Mouse (Mus musculus) cerebellum, adult (tissue): ENCODE measurements around the gene Rabgap1.

ENCODE experiments used
- ATAC-seq: cut with Nextera tagmentation; 2 replicates; pipeline ENCODE4 v1.9.2; 2017; ENCODE audit warnings: mild to moderate bottlenecking, moderate library complexity, mixed read lengths; ENCODE audit not compliant: insufficient number of reproducible peaks, low FRiP score, low TSS enrichment

Gene Rabgap1

DNA sequence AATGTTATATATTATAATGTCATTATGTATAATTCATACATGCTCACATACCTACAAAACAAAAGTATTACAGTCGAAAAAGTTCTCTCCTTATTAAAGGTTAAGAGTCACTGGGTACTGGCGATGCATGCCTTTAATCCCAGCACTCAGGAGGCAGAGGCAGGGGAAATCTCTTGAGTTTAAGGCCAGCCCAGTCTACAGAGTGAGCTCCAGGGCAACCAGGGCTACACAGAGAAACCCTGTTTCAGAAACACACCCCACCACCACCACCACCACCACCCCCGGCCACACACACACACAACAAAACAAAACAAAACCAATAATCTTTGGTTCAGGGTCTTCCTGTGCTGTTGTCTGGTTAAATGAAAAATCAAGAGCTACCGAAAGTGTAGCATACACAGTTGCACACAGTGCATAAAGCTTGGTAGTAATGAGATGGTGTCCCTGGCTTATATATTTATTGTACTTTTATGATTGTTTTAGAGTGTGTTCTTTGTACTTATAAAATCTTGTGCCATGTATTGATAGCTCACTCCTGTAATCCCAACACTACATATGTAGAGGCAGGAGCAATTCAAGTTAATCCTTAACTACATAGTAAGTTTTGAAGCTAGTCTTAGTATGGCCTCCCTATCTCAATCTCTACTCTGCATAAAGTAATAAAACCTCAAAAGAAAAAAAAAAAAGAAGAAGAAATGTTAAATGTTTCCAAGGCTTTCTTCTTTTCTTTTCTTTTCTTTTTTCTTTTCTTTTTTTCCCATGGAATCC is 68.2 kb downstream of the Rabgap1 start:
- no peak for ATAC-seq

DNA sequence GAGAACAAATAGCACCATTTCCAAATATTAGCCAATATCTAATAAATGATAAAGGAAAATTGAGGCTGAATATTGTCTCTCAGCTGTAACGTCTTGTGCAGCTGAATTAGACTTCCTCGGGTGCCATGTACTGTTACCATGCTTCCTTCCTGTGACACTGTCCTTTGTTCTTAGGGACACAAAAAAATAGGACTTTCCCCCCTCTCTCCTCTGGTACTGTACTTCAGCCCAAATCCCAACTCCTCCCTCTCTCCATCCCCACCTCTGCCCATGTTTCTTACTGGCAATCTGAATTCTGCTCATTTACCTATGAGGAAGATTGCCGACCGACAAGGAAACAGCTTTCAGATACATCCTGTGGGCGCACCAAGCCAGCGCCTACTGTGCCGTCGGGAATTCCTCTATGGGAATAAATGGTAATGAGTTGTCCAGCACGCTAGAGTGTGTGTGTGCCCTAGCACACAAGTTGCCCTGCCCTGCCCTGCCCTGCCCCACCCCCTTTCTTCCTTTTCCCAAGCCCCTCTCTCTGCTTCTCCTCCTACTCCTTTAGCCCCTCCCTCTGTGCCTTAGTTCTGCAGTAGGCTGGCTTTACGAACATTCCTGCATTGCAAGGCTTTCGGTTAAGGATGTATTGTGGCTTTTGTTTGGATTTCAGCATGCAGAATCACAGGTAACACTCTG is 73.1 kb downstream of the Rabgap1 start, which contains the start of gene Gpr21:
Gene Gpr21, plus strand, starts transcription at position 303 of the 681 bp plus-strand sequence.
- ATAC-seq = no peak

GRCm38 (mm10) chr2:37516922-37517462 is 73.9 kb downstream of the Rabgap1 start:
- ATAC-seq = peak; percentile 91

- ATAC-seq = no peak
Measured at GRCm38 (mm10) chr2:37518561-37519285, 75.6 kb downstream of the Rabgap1 start.

- no peak for ATAC-seq
Measured at GRCm38 (mm10) chr2:37519286-37519640, 76.2 kb downstream of the Rabgap1 start.

DNA sequence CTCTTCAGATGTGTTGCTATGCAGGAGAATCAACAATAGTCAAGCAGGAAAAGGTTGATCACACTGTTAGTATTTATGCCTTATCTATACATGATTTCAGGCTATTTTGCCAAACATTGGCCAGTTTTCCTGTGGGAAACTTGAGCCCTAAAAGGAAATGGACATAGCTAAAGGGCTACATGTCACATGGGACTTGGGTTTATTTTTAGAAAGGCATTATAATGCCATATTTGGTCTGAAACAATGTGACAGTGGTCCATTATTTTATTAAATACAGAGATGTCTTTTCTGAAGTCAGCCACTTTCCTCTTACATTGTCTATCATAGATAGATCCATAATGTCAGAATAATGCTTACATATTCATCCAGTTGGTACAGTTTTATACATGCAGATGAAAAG is 84.5 kb downstream of the Rabgap1 start:
- no peak for ATAC-seq

GRCm38 (mm10) chr2:37529397-37529796 is 86.3 kb downstream of the Rabgap1 start:
- ATAC-seq = no peak

DNA sequence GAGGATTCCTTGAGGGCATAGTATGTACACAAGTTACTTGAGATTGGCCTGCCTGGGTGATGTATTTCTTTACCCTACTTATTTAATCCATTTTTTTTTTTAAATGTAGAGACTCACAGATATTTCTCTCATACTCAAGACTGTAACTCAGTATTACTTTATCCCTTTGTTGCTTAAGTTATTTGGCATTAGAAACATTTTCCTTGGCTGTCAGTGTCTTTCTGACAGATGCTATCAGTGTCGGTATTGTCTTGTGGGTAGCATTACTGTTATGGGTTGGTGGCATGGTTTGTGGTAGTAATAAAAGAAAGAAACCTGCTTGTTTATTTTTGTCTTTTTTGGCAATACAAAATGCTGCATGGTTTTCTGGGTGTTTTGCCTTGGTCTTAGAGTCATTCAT is 87.7 kb downstream of the Rabgap1 start:
- no peak for ATAC-seq

DNA sequence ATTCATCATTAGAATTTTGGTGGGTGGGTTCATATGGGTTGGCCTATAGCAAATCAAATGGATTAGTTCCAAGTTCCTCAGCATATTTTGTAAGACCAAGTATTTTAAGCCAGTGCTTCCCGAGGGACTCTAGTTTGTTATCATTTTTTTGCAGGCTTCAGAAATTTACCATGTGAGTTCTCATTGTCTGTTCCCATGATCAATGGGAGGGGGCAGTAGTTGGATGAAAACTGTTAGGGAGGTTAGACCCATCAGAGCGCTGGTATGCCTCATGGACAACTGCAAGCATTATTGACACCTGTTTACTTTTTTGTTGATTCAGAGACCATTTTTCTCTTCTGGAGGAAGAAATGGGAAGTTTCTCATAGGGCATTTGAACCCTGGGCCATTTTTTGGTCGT is 88.6 kb downstream of the Rabgap1 start:
- no peak for ATAC-seq

- peak; percentile 68; the same call in 1 of the 2 replicates for ATAC-seq
Measured at GRCm38 (mm10) chr2:37549346-37550012, 106.4 kb downstream of the Rabgap1 start.

- ATAC-seq = no peak
Measured at GRCm38 (mm10) chr2:37556366-37556765, 113.3 kb downstream of the Rabgap1 start.

DNA sequence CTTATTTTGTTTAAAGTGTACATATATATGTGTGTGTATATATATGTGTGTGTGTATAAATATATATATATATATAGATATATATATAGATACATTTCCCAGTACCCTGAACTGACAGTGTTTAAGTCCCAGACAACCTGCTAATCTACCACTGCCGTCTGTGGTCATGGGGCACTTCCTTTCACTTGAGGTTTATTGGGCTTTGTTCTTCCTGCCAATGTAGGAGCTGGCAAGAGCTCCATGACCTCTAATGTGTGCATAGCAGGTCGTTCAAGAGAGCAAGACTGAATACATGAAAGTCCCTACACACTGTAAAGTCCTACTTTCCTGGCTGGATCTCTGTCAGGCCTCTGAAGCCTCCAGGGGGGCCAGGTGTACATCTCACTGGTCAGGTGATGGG is 122.5 kb downstream of the Rabgap1 start:
- no peak for ATAC-seq

GRCm38 (mm10) chr2:37566035-37566434 is 123.0 kb downstream of the Rabgap1 start:
- no peak for ATAC-seq

- no peak for ATAC-seq
Measured at GRCm38 (mm10) chr2:37569888-37570287, 126.8 kb downstream of the Rabgap1 start.

- ATAC-seq = no peak
Measured at GRCm38 (mm10) chr2:37570703-37571102, 127.6 kb downstream of the Rabgap1 start.

DNA sequence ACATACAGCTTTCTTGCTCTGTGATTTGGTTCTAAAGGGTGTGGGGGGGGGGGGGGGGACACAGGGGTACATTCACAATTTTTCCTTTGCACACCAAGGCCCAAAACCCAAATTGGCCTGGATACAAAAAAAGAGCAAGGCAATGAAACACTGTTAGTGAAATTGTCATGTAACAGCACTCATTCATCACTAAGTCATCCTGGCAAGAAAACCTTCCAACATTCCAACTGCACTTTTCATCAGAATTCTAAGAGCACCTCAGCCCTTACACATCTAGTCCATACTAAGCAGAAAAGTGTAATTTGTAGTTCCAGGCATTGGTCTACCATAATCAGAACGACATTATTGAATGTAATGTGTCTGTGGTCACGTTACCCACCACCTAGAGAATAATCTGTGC is 129.1 kb downstream of the Rabgap1 start:
- ATAC-seq = no peak

DNA sequence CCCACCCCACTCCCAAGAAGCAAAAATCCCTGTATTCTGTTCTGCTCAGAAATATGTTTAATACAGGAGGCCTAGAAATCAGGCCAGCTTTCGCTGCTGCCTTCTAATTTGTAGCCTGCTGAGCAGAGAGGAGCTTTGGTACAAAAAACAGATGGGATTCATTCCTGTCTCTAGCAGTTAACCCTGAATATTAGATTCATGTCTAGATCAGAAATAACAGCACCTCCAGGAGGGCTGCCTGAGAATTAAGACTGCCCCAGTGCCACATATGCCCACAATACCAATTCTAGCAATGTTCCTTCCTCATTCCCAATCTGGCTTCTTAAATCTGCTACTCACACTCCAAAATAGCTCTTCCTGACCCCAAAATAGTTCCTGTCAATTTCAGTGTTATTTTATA is 133.6 kb downstream of the Rabgap1 start:
- ATAC-seq = peak; percentile 97

- ATAC-seq = no peak
Measured at GRCm38 (mm10) chr2:37578185-37578584, 135.1 kb downstream of the Rabgap1 start.

GRCm38 (mm10) chr2:37587919-37588318 is 144.8 kb downstream of the Rabgap1 start:
- ATAC-seq = no peak
